Mouse (Mus musculus): Measurements from ENCODE around the gene Itga7.

The Itga7 gene

DNA sequence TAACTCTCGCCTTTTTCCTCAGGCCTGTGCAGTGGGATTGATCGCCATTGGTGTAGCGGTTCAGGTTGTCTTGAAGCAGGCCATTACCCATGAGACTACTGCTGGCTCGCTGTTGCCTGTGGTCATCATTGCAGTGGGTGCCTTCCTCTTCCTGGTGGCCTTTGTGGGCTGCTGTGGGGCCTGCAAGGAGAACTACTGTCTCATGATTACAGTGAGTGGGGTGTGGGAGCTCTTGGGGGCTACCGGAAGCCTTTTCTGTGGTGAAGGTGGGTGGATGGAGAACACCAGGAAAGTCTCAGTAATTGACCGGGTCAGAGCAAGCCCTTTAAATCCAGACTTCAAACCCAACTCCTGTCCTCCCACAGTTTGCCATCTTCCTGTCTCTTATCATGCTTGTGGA lies 22.2 kb upstream of the Itga7 start:
- DNase-seq (ENCODE audit: low spot score in 2 of 2): no peak

DNA sequence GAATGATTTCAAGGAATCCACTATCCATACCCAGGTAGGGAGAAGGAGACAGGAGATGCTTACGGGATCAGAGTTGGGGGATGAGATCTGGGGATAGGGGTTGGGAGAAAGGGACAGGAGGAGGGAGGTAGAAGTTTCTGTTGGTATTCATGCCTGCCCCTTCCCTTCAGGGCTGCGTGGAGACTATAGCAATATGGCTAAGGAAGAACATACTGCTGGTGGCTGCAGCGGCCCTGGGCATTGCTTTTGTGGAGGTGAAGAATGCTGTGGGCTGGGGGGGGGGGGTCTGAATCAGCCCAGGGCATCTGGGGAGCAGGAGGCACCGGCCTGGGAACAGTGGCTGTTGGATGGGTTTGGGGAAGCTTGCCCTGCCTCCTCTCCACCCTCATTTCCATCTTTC lies 21.4 kb upstream of the Itga7 start:
- no peak for DNase-seq (ENCODE audit: low spot score in 2 of 2)

DNA sequence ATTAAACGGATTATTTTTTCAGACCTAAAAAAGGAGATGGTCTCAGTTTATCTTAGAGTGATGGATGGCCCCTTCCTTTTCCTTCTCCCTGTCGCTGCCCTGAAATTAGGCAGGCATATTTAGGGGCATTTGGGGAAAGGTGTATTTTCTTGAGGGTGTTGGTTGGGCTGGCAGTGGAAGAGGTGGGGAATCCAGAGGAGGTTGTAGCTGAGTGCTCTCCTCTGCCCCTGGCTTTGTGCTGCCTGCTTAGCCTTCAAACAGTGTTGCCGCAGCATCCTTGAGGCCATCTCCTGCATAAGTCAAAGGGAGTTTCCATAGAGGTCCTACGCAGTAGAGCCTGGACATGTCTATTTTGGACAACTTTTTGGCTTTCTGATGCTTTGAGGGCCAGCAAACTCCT lies 20.8 kb upstream of the Itga7 start:
- no peak for DNase-seq (ENCODE audit: low spot score in 2 of 2)

DNA sequence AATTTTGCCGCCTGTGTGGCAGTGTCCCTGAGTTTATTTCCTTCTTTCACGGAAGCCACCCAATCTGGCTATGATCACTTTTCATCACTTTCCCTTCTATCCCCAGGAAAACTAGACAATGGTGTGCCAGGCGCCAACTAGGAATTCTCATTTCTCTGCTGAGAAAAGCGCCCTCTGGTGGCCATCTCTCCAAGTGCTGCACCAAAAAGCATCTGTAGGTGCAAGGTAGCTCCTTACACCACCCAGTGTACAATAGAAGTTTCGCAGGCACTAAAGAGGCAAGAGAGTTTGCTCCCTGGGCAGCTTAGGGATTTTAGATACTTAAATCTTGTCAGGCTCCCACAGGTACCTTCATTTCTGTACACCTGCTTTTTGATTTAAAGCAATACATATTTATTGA lies 20.4 kb upstream of the Itga7 start:
- peak in 1 of 2 experiments; percentile 82 for DNase-seq (ENCODE audit: low spot score in 2 of 2)

DNA sequence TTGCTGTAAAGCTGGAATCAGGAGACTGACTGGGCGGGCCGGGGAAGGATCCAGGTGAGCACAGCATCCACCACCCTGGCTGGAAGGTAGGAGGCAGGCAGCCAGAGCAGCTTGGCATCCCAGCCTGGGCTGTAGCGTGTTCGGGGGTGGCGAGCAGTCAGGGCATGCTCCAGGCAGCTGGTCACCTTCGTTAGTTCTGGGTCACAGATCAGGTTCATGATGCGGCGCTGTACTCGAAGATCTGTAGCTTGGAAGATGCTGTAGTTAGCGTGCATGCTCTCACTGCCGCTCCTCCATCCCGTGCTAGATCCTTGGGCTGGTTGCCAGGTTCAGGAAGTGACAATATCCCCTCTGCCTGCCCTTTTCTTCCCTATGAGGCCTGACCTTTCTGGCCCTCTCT lies 19.9 kb upstream of the Itga7 start:
- DNase-seq (ENCODE audit: low spot score in 2 of 2): no peak

DNA sequence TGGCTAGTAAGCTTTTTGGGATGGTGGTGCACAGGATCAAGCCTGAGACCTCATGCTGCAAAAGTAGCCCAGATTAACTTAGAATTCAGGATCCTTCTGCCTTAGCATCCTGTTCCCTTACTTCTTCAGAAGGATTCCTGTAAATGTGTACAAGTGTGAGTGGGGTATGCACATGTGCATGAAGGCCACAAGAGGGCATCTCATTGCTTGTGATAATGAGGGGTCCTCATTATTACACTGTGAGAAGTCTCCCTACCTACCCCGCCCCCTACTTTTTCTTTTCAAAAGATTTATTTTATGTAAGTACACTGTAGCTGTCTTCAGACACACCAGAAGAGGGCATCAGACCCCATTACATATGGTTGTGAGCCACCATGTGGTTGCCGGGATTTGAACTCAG lies 18.1 kb upstream of the Itga7 start:
- DNase-seq (ENCODE audit: low spot score in 2 of 2): no peak

DNA sequence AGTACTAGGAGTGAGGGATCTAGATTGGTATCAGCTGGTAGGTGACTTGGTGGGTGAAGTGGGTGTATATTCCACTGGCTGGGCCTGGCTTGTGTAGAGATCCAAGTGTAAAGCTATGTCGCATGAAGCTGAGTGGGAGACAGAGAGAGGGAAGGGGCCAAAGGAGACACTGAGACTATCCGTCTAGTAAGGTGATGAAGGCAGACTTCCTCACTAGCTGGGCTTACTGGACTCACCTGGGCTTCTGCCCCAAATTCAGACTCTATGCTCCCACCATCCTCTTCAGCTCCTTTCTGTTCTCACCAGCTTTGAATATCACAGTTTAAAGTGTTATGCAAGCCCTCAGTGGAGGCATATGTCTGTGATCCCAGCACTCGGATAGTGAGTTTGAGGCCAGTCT lies 17.0 kb upstream of the Itga7 start:
- DNase-seq (ENCODE audit: low spot score in 2 of 2): no peak

DNA sequence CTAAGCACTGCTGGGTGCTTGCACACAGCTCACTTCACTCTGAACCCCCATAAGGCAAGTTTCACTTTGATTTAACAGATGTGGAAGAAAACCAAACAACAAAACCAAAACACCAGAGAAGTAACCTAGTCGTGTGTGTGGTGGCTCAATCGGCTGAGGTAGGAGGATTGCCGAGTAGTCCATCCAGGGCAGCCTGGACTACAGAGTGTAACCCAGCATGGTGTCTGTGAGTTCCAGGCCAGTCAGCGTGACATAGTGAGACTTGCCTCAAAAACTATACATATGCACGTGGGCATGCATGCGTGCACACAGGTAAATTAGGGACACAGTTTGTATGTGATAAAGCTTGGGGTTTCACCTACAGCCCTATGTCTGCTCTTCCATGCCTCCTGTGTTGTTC lies 16.2 kb upstream of the Itga7 start:
- no peak for DNase-seq (ENCODE audit: low spot score in 2 of 2)

DNA sequence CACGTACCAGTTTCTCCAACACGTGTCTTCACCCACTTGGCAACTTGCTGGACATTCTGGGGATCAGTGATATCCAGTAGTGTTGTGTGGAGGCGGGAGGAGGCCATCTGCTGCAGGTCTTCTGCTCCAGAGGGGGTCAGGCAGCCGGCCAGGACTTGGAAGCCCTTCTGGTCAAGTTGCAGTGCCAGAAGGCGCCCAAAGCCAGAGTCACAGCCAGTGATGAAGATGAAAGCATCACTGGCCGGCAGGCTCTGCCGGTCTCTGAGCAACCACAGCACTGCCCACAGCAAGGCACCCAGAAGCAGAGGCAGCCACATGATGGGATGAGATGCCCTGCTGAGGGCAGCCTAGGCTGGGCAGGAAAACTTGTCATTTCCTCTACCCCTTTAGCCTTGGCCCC lies 15.4 kb upstream of the Itga7 start:
- peak in 1 of 2 experiments; percentile 48 for DNase-seq (ENCODE audit: low spot score in 2 of 2)

DNA sequence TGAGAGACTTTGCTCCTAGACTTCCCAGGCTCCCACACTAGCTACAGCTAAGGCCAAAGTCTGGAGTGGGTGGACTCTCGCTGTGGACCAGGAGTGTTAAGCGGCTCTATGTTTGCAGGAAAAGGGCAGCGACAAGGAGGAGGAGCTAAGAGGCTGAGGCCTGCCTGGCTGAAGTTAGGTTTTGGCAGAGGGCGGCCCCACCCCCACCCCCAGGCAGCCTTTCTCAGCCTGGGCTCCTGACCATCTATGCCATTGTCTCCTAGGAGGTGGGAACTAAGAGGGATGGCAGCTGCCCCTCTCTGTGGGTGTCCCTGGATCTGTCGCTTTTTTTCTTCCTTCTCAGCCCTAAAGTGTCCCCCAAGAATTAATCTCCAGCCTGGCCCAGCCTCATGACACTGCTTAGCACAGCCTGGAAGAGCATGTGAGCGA lies 14.4 kb upstream of the Itga7 start:
- DNase-seq (ENCODE audit: low spot score in 2 of 2): no peak

DNA sequence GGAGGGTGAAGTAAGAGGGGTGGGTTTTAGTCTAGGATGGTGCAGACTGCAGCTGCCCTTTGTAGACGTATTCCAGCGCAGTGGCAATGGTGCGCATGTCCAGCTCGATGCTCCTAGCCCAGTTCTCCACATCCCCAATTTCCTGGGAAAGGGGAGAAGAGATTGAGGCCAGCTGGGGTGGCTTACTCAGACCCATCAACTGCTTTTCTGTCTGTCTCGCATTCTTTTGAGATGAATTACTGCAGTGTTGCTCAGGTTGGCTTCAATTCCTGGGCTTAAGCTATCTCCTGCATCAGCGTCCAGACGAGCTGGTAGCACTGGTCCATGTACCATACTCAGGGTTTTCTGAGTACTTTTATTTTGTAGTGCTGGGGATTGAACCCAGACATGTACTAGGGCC lies 13.7 kb upstream of the Itga7 start:
- DNase-seq (ENCODE audit: low spot score in 2 of 2): no peak

DNA sequence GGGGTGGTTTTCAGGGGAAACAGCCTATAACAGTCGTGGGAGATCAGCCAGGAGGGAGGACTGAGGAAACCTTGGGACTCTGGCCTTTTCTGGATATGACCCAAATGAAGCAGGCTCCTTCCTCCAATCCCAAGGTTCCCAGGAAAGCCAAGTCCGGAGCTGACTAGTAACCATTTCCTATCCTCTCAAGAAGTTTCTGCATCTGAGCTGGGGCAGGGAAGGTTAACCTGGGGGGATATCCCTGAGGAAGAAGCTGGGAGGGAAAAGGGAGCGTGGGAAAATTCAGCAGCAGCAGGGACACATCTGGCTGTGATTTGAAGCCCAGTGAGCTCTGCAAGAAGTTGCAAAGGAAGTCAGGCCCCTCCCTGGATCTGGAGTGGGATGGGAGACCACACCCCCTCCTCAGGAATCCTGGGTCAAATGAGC lies 12.9 kb upstream of the Itga7 start:
- no peak for DNase-seq (ENCODE audit: low spot score in 2 of 2)

DNA sequence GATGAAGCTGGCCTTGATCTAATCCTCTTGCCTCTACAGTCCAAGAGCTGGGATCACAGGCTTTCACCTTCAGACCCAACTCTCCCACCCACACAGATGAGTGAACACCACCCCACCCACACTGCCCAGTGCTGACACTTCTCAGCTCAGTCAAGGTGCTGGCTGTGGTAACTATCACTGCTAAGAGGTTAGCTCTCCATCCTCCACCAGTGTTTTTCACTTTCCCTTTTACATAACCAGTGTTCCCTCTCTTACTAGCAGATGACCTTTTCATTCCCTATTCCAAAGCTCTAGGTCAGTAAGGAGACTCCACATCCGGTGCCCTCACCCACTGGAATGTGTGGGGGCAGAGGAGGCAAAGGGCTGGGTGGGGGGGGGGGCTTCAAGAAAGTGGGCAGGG lies 12.4 kb upstream of the Itga7 start:
- no peak for DNase-seq (ENCODE audit: low spot score in 2 of 2)

DNA sequence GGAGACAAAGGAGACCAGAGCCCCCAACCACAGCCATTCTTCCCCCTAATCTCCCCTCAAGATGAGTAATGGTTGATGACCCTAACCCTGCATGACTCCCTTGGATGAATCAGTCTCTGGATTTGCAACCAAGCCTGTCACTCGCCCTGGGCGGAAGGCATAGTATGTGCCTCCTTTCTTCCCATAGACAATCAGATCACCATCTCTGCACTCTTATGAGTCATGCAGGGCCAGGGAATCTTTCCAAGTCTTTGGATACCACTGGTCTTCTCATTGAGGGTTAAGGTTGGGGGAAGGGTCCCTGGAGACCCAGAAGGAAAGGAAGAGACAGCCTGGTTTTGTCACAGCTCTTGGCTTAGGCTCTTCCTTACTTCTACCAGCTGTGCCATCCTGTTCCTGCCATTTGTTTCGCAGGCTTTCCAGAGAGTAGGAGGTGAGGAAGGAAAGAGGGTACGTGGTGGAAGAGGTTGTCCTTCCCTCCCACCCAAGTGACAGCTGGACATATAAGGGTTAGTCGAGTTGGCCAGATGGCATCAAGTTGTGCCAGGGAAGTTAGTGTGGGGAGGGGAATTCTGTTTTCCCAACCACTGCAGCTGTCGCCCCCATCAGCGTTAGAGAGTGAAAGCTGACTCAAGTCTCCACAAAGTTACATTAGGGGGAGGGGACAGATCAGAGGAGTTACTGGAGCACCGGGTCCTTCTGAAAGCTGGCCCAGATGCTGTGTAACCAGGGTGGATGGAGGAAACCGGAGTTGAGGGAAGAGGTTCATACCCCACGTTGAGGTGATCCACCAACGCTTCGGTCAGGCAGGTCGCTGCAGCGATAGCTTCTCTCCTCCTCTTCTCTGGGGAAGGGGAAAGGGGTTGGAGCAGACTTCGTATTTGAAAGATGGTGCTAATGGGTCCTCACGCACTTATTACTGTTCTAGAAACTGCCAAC lies 11.5 kb upstream of the Itga7 start:
- DNase-seq (ENCODE audit: low spot score in 2 of 2): no peak

DNA sequence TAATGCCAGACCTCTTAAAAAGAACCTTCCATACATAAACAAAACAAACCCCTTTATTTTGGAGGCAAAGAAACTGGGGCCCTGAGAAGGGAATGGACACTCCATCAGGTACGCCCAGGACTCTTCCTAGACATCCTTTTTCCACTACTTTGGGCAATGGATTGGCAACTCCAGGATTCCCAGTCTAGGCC lies 10.9 kb upstream of the Itga7 start, which contains the start of gene Rdh5:
Gene Rdh5 (minus strand): TSS at position 67 of the 191 bp plus-strand sequence.
- DNase-seq (ENCODE audit: low spot score in 2 of 2): no peak

DNA sequence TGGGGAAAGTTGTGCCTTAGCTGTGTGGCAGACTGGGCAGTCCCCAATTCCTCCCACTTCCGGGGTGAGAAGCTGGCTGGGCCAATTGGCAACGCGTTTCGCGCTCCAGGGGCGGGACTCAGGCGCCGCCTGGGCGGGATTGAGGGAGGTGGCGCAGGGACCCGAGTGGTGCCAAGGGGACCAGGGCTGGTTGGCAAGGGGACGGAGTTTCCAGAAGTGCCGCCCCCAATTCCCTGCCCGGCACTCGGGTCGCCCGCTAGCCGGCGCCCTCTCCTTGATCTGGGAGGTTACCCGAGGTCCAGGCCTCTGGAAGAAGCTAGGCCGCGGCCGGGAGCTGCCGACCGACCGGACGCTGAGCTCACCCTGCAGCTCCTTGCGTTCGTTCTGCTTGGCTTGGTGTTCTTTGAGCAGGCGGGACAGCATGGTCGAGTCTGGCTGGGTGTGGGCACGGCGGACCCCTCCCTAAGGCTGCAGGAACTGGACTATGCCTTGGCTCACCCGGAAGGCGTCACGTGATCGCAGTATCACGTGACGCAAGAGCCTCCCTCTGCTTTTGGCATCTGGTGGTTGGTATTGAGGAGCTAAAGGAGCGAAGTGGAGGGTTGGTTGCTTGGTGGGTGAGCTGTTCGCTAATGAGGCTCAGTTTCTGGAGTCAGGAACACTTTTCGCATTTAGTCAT lies 10.5 kb upstream of the Itga7 start:
- DNase-seq (ENCODE audit: low spot score in 2 of 2): peak; percentile 89 to 94

DNA sequence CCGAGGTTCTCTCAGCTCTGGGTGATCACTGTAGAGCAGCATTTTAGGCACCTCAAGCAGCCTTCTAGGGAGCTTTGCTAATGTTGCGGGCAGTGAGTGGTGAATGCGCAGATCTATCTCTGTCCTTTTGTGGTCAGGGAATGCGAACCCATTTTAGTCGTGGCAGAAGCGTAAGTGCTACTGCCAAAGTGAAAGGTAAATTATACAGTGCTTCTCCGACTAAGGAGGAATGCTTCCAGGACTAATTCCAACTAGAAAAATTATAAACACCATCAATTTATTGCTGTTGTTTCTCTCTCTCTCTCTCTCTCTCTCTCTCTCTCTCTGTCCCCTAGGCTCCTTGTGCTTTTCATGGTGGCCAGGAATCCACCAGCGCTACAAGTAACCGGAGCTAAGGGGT lies 9.7 kb upstream of the Itga7 start, which contains the start of gene Bloc1s1:
Gene Bloc1s1 (minus strand): TSS at position 101 of the 400 bp plus-strand sequence.
- DNase-seq (ENCODE audit: low spot score in 2 of 2): no peak

DNA sequence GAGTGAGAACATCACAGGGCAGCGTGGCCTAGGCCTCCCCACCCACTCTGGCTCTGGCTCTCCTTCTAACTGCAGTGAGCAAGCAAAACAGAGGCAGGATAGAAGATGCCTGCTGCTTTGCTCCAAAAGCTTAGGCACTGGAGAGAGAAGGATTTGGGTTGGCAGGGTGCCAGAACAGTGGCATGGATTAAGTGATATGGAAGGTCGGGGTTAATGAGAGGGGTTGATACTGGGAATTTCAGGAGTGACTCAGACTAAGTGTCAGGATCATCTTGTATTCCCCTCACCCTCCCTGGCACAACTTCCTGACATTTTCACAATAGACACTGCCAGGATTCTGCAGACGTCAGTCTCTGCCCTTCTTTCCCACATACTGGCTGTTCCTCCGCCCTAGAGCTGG lies 5.3 kb upstream of the Itga7 start:
- no peak for DNase-seq (ENCODE audit: low spot score in 2 of 2)

DNA sequence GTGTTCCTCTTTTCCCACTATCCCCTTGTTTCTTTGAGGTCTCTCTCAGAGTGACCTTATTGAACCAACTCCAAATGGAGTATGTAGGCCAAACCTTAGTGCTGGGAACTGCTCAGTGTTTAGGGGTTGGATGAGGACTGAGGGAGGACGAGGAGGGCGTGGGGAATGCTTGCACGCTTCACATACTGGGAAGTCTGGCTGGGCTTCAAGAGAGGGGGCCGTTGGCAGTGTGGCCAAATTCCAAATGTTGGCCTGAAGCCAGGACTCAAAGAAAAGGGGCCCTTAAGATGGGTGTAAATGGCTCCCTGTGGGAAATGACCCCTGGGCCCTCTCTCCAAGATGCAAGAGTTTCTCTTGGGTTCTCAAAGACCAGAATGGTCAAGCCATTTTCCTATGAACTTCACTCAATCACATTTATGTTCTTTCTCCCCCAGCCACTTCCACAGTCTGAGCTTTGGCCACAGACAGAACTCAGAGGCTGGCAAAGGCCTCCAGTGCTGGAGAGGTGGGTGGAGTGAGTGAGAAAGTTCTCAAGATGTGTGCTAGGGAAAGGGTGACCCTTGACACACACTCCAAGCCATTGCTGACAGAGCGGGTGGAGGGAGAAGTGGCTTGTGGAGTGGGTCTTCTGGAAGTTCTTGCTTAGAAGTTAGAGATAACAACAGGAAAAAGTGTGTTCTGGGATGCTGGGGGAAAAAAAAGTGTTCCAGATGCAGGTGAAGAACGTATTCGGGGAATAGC lies 3.8 kb upstream of the Itga7 start:
- no peak for DNase-seq (ENCODE audit: low spot score in 2 of 2)

DNA sequence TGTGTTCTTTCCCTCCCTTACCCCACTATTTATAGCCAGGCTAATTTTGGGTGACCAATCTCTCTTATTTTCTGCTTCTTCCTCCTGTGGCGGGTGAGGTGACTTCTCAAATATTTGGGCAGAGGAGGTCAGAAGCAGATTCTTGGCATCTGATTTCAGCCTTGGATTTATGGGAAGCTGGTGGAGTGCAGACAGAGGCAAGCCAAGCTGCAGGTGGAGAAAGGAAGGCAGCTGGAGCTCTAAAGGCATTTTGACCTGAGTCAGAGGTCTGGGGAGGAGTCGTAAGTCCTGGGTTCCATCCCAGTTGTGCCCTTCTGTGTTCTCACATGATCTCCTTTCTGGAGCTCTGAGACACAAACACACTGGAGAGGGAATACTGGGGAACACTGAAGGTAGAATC lies 2.2 kb upstream of the Itga7 start:
- no peak for DNase-seq (ENCODE audit: low spot score in 2 of 2)

DNA sequence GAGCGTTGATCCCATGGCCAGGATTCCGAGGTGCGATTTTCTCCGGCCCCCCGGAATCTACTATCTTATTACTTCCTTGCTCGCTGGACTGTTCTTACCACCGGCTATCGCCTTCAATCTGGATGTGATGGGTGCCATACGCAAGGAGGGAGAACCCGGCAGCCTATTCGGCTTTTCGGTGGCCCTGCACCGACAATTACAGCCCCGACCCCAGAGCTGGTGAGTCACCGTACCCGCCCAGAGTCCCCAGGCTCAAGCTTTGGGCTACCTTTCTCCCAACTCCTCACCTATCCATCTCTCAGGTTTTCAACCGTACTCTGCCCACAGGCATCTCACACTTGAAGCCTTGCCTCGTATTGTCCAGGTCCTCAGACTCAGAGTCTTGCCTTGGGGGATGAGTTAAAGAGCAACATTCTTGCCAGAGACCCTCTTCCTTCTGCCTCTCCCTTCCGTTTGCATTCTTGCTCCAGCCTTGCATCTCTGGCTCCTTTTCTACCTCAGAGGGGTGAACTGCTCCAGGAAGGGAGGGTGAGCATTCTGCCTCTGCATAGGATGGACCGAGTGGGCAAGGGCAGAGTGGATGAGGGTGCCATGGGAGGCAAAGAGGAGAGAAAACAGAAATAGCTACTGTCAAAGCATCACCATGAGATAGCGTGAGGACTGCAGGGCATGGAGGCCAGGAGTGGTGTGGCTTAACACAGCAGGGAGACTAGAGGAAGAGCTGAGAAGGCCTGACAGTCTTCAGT lies 531 bp downstream of the Itga7 start:
- DNase-seq (ENCODE audit: low spot score in 2 of 2): no peak
